Mouse (Mus musculus) urinary bladder, adult 18-20 months (tissue): ENCODE results near the gene Vmn1r203.
"Not testable (repeated sequence)": the region's sequence is repeated elsewhere in the genome, so short reads cannot be mapped to it uniquely, and the experiment has no call there.

Experiments used
- DNase-seq, 2 experiments: peaks; one replicate each; pipeline ENCODE4 v3.0.0; 2022; ENCODE audit warnings: low spot score in 2 of 2, mixed read lengths in 2 of 2

The Vmn1r203 gene

DNA sequence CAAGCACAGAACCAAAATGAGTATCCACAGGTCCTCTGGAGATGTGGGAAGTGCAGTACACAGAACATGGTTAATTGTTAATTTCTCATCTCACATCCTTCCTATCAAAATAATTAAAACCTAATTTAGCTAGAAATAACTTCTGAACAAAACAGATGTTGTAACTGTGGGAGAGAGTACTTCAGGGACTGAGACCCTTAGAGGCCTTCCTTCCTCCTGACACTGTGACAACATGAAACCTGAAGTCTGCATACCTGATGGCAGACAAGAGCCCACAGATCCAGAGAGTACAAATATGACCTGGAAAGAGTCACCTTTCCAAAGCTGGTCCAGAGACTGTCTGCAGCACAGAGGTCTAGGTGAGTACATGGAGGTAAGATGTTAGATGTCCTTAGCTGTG, at the start of gene Vmn1r203:
Gene Vmn1r203, plus strand, starts transcription at position 301 of the 400 bp plus-strand sequence.
- DNase-seq: no peak

DNA sequence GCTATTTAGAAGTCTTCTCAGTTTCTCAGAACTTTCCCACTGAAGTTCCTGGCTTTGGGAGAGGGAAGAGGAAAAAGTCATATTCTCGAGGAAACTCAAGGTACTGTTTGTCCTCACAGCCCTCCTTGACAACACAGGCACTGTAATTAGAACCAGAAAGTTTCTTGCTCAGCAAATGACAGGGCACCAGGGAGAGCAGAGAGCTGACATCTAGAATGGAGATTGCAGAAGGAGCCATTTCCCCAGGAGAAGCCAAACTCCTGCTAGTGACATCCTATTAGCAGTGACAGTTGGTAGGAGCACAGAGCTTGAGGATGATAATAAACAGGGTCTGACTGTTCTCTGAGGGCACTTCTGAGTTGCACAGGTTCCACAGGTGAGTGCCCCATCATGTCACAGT, 46.3 kb upstream of the Vmn1r203 start, which contains the start of gene Vmn1r201:
Gene Vmn1r201, plus strand, starts transcription at position 301 of the 400 bp plus-strand sequence.
- DNase-seq: no peak

DNA sequence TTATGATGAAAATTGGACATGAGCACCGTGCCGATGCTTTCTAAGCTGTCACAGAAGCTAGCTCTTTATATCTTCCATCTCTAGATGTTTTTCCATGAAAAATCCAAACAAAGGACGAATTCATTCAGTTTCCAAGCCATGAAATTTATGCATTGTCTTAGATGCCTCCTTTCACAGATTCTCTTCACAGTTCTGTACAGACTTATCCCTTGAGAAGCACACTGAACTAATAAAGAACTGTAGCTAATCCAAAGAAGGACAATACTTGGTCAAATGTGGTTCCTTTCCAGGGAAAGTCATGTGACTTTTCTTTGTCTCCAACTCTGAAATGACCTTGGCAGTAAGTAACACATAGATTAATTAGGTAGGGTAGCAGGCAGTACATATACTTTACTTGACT, 15.5 kb upstream of the Vmn1r203 start:
- DNase-seq: no peak

DNA sequence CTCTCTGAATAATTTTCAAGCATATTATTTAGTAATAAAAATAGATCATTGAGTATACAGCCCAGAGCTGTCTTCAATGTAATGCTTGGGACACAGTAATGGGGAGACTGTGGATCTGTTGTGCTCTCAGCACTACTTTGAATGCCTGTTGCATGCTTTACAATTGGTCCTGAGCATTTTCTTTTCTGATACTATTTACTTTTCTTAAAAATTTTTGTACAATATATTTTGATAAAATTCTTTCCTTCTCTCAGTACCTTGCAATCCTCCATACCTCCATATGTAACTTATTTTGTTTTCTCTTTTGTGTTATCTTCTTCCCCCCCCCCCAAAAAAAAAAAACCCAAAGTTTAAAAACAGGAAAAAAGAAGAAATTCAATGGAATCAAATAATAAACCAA, 12.6 kb upstream of the Vmn1r203 start, which contains the start of gene Vmn1r202:
Gene Vmn1r202, minus strand, starts transcription at position 101 of the 400 bp plus-strand sequence.
- DNase-seq: no peak

GRCm38 (mm10) chr13:22552898-22553297, 35.0 kb downstream of the Vmn1r203 start, which contains the start of gene Vmn1r204:
Gene Vmn1r204 (plus strand): TSS chr13:22553198.
- not testable (repeated sequence) for DNase-seq

DNA sequence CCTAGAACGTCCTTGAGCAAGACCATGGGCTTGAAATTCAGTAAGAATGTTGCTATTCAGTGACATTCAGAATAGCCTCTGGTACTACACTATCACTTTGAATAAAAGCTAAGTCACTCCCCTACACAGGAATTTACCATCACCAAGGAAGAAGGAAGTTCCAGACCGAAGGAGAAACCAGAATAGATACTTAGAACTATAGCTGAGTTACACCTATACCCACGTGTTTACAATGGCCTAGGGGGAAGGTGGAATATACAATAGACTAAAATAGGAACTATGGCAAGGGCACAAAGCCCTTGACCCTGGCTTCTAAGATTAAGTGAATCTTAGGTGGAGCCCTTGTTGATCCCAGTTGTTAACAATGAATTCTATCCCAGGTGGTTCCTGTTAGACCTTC, 57.0 kb downstream of the Vmn1r203 start:
- not testable (repeated sequence) for DNase-seq
